Mouse (Mus musculus) adrenal gland, postnatal 4 days (tissue): ENCODE measurements around the gene Cd2. TPM values are rescaled to one million over a fixed set of nuclear protein-coding genes. Genes with fewer than 3 reads are reported as not detected.

Source experiments
- DNase-seq, 2 experiments: peaks; one replicate each; pipeline ENCODE4 v3.0.0; 2021 to 2022; ENCODE audit warnings: low spot score in 2 of 2, mixed read lengths in 2 of 2
- total RNA-seq, 2 experiments: library from RNA; stranded (reverse); gene quantifications; 2 replicates each; pipeline ENCODE4 v1.2.3; 2021

Gene Cd2
- total RNA-seq, 2 experiments from 2014 or later, result 0.59 TPM; not detected in 1

DNA sequence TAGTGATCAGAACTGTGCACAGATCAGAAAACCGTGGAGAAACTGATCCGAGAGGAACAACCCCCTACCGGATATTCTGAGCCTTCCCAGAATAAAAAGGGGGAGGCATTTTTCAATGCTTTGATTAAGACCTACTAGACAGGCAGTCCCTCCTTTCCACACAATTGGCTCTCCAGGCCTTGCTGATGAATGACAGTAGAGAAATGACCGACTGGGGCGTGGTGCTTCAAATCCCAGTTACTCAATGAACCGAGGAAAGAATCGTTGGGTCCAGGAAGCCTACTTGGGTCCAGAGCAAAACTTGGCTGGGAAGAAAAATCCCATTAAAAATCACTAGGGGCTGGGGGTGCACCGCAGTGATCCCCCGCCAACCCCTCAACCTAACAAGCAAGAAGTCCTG, 57.5 kb downstream of the Cd2 start:
- DNase-seq, result no peak

- no peak for DNase-seq
Measured at GRCm38 (mm10) chr3:101229551-101229930, 58.2 kb downstream of the Cd2 start.

- no peak for DNase-seq
Measured at GRCm38 (mm10) chr3:101228868-101229550, 58.7 kb downstream of the Cd2 start.

GRCm38 (mm10) chr3:101228066-101228465, 59.7 kb downstream of the Cd2 start:
- no peak for DNase-seq

Other genes starting within 250 kb of the Cd2 start
- gene Ptgfrn, start 177.7 kb downstream of the Cd2 start, total RNA-seq, result 10 to 100 TPM; 49.4 to 49.5 TPM
- 10 to 100 TPM; 15.4 to 20.3 TPM for gene Igsf3, start 89.1 kb upstream of the Cd2 start, total RNA-seq